Mouse (Mus musculus): Measurements from ENCODE around the gene Tns4.

- TF ChIP-seq POLR2A (IDR thresholded peaks at IDR 0.05; ENCODE audit: insufficient read depth, low read depth, low read length) (no peak), CTCF (IDR thresholded peaks at IDR 0.05; ENCODE audit: insufficient read depth, low read depth, low read length) (no peak)
Measured at GRCm38 (mm10) chr11:99041841-99042780, 47.0 kb downstream of the Tns4 start.
